Mouse (Mus musculus) urinary bladder, postnatal 36 days (tissue): ENCODE results near the gene Slc22a18.
A peak's percentile ranks its signal among the peaks of the same experiment; 100 is the strongest.

ENCODE experiments used
- DNase-seq, 2 experiments: peaks; one replicate each; pipeline ENCODE4 v3.0.0; 2022; ENCODE audit warnings: low spot score in 2 of 2, mixed read lengths in 1 of 2

The Slc22a18 gene

GRCm38 (mm10) chr7:143473347-143474101, at the start of gene Slc22a18:
Gene Slc22a18, plus strand, starts transcription at chr7:143473736.
- peak; percentile 68 to 72 for DNase-seq

DNA sequence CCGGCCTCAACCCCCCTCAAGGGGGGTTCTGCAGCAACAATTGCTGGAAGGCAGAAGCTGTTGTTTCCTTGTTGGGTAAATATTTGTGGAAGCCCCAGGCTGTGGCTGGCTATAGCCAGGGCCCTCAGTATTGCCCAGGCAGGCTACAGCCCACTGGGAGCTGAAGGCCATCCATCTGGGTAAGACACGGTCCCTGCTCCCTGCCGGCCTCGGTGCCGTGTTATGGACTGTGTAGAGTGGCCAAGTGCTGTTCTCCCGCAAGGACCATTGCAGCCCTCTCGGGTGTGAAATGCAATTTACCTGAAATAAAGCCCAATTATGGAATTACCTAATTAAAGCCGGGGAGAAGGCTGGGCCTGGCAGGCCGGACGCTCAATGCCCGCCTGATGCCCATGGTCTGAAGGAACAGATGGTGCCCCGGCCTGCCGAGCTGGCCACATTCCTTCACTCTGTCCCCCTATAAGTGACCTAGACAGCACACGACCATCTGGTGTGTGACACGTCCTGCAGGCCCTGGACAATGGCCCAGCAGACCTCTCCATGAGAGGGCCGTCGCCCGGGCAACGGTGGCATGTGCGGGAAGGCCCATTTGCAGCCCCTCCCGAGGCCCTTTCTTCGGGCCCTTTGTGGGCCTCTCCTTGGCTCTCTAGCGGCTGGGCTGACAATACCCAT, 45.3 kb upstream of the Slc22a18 start:
- DNase-seq: no peak

DNA sequence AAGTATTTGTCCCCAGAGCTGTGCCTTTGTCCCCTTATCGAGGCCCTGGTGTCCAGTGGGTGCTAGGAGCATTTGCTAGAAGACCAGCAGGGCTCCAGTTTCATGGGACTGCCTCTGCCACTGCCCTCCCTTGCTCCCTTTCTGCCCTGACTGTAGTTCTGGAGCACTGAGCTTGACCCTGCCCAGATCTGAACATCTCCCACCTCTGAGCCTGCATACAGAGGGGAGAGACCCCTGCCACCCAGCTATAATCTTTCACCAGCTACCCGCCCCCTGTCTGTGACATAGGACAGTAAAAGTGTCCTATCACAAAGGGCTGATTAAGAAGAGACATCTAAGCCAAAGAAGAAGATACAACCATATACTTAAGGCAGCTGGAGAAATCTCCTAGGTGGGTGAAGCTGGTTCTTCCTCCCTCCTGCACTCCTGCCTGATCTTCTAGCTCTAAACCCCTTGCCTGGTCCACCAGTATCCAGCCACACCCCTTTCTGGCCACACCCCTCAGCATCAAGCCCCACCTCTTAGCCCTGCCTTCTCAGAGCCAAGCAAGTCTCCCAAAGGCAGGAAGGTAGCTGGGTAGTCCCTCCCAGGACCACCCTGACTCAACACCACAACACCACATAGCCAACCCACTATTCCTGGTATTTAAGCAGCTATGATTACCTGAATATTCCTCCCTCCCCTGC, 44.6 kb upstream of the Slc22a18 start:
- no peak for DNase-seq

DNA sequence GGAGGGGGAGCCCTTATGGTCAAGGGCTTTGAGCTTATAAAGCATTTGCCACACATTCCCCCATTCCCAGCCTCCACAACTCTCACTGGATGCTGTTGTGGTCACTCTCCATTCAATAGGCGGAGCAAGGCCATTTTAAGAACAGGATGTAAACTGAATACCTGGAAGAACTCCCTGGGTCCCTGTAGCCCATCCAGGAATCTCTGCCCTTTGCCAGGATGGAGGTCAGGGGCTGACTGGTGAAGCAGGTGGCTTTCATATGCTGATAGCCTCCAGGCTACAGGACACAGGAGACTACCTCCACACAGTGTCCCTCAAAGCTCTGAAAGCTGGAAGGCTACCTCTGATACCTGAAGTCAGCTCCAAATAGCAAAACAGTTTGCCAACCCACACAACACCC, 40.9 kb upstream of the Slc22a18 start:
- DNase-seq: no peak

- peak in 1 of 2 experiments; percentile 70 for DNase-seq
Observed at GRCm38 (mm10) chr7:143433331-143433730, 40.2 kb upstream of the Slc22a18 start.

DNA sequence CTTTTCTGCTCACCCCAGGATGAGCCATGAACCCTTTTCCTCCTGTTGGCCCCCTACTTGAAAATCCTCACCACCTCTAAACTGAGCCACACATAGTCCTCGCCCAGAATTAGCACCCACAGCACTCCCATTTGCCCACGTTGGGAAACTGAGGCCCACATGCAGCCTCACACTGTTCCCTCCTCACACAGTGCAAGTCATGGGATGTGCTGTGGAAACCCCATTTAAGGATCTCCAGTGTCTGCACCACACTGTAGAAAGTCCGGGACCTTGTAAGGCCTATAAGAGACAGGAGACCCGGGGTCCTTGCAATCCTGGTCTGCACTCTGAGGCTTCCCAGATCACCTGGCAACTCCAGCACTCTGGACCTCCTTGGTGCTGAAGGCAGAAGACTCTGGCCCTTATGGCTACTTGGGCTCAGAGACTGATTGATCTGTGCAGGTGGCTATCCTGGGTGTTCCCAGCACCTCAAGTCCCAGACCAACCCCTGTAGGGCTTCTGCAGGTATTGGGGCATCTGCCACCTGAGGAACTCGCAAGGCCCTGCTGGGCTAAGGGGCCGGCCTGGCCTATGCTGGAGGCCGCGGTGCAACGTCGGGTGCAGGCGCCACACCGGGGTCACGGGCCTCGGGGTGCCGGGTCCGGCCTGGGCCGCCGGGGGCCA, 36.2 kb upstream of the Slc22a18 start:
- no peak for DNase-seq

- no peak for DNase-seq
Observed at GRCm38 (mm10) chr7:143437894-143438581, 35.5 kb upstream of the Slc22a18 start.

GRCm38 (mm10) chr7:143438965-143439364, 34.6 kb upstream of the Slc22a18 start:
- DNase-seq: no peak

DNA sequence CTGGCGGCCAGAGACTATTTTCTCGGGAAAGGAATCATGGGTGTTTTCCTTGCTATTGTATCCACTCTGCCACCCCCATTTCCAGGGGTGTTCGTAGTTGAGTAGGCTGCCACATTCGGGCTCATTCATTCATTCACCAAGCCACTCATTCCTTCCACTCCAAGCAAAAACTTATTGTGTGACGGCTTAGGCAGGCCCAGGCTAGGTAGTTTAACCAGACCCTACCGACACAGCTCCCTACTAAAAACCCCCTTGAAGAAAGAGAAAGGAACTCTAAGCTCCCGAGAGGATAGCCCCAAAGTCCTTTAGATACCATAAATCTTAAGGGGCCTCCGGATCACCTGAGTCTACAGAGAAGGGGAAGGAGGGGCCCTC, 29.0 kb upstream of the Slc22a18 start:
- DNase-seq: no peak

GRCm38 (mm10) chr7:143444955-143445648, 28.4 kb upstream of the Slc22a18 start:
- DNase-seq: no peak

- DNase-seq: no peak
Observed at GRCm38 (mm10) chr7:143445651-143446460, 27.7 kb upstream of the Slc22a18 start.

DNA sequence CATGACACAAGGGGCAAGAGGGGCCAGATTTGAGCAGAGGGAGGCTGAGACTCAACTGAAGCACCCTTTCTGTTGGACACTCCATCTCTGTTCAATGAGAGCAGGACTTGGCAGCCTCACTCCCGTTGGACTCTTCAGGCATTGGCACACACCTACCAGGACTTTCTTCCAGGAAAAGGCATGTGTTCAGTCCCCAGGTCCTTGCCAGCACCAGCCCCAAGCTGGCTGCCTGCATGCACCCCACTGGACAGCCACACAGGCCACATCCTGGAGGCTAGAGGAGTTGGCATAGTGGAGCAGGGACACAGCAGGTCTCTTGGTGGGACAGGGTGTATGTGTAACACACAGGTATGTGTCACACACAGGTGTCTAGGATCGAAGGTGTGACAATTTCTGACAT, 26.4 kb upstream of the Slc22a18 start:
- no peak for DNase-seq

- no peak for DNase-seq
Observed at GRCm38 (mm10) chr7:143458963-143459331, 14.6 kb upstream of the Slc22a18 start.

GRCm38 (mm10) chr7:143459332-143460211, 14.0 kb upstream of the Slc22a18 start:
- no peak for DNase-seq

DNA sequence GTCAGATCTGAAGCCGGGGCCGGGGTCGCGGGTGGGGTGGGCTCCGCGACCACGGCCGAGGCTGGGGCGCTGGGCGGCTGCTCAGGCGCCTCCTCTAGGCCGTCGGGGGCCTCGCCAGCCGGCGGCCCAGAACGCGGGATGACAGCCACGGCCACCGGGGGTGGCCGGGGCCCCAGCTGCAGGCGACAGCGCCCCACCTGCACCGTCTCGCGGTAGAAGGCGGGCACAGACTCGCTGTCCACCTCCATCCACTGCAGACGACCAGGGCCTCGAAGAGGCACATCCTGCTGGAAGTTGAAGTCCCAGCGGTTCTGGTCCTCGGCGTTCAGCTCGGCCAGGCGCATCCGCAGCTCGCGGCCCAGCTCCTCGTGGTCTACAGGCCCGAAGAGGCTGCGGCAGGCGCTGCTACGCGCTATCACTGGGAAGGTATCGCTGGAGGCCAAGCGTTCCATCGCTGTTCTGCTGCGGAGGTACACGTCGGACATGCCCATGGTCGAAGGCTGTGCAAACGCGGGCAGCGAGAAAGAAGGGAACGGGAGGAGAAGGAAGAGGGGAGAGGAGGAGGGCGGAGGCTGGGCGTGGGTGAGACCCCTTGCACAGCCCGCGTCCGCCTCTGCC, 13.2 kb upstream of the Slc22a18 start:
- no peak for DNase-seq

DNA sequence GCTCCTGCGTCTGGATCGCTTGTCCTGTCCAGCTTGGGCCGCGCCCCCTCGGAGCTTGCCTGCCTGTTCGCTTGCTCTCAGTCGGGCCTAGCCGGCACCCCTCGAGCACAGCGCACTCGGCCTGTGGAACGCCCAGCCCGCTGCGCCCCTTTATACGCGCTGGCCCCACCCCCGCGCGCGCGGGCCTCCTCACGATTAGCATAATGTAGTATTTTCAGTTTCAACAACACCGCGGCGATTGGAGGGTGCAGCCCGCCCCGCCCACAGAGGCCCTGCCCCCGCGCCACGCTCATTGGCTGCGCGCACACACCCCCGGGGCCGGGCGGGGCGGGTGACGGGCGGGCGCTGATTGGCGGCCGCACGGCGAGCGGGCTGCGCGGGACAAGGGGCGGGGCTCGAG, 12.7 kb upstream of the Slc22a18 start, which contains the start of gene Cdkn1c:
TSS of gene Cdkn1c (minus strand) at position 177 of the 400 bp plus-strand sequence.
- DNase-seq: peak; percentile 83 to 89

DNA sequence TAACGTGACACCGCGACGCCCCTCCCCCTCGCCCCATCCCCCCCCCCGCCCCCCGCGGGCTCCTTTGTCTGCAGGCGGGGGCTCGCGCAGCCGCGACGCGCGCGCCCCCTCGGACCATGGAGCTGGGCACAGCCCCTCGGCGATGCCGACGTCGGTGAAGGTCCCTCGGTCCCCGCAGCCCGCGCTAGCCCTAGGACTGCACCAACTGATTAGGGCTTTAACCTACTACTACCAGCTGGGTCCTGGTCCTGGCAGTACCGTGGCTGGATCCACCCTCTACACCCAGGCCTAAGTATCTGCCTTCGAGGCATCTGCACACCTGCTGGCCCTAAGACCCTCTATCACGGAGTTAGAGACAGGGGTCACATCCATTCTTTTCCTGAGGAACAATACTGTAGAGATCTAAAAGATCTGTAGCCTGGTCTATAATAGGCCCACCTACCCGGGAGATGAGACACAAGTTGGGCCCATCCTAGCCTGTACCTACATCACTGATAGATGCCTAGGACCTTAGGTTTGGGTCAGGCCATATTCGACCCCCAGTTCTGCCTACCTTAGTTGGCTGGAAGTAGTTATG, 12.2 kb upstream of the Slc22a18 start:
- no peak for DNase-seq

GRCm38 (mm10) chr7:143461920-143462319, 11.6 kb upstream of the Slc22a18 start:
- no peak for DNase-seq
